In genomic region chr16:77406999-77407398, GRCm38 (mm10) we compare ENCODE assay signal across 29 mouse cellular contexts.
DNase-seq lines count a peak whose midpoint lies in the region; ATAC-seq and TF ChIP-seq lines count a peak whose summit lies in the region.
"Had no signal": no experiment of that assay in that cellular context is flagged by ENCODE, and none has a peak within 500 bp of the region (broad histone marks: within the 10 kb centered on the region; RNA-seq: fewer than 3 reads in every experiment).

No protein-coding gene starts in this region.

- H3K4me3 ChIP-seq in midbrain, embryonic 11.5 days (ENCODE audit: low read depth, low read length) = no peak overlapping the region
- H3K4me3 ChIP-seq in midbrain, postnatal 0 days (ENCODE audit: low read depth, low read length) = no peak overlapping the region
- H3K4me3 ChIP-seq in hindbrain, embryonic 13.5 days = no peak overlapping the region
- no peak overlapping the region for H3K4me3 ChIP-seq in midbrain, embryonic 13.5 days (replicated peaks)
- H3K4me3 ChIP-seq: embryonic facial prominence, embryonic 12.5 days; forebrain, embryonic 10.5 days; forebrain, embryonic 15.5 days; heart, adult 2 months; heart, embryonic 12.5 days; kidney, embryonic 15.5 days; layer of hippocampus, adult 2 months; left cerebral cortex, adult 2 months; limb, embryonic 13.5 days; lung, embryonic 15.5 days; neural tube, embryonic 12.5 days had no signal

- WGBS in midbrain, embryonic 11.5 days = 45% methylated on average over 5 of the region's 5 CpGs
- WGBS in midbrain, postnatal 0 days = 49% methylated on average over 5 of the region's 5 CpGs
- WGBS in hindbrain, embryonic 13.5 days = 15% methylated on average over 5 of the region's 5 CpGs
- WGBS in midbrain, embryonic 13.5 days = 31% methylated on average over 5 of the region's 5 CpGs

- no peaks in the 10 kb centered on the region for H3K27me3 ChIP-seq in midbrain, embryonic 11.5 days (ENCODE audit: control insufficient read depth, insufficient read depth, low read length)
- no peaks in the 10 kb centered on the region for H3K27me3 ChIP-seq in midbrain, postnatal 0 days (ENCODE audit: insufficient read depth, low read length)
- no peaks in the 10 kb centered on the region for H3K27me3 ChIP-seq in hindbrain, embryonic 13.5 days
- no peaks in the 10 kb centered on the region for H3K27me3 ChIP-seq in midbrain, embryonic 13.5 days
- H3K27me3 ChIP-seq: embryonic facial prominence, embryonic 12.5 days; forebrain, embryonic 15.5 days; heart, embryonic 12.5 days; kidney, embryonic 15.5 days; limb, embryonic 13.5 days; lung, embryonic 15.5 days; neural tube, embryonic 12.5 days had no signal

- H3K4me1 ChIP-seq in midbrain, embryonic 11.5 days (ENCODE audit: control insufficient read depth, insufficient read depth, low read length) = peaks cover 52% of the 10 kb centered on the region
- H3K4me1 ChIP-seq in midbrain, postnatal 0 days (ENCODE audit: insufficient read depth, low read length) = peaks cover 10% of the 10 kb centered on the region; the same call in 1 of the 2 replicates
- peaks cover 46% of the 10 kb centered on the region for H3K4me1 ChIP-seq in hindbrain, embryonic 13.5 days (replicated peaks)
- H3K4me1 ChIP-seq in midbrain, embryonic 13.5 days (replicated peaks) = peaks cover 64% of the 10 kb centered on the region
- H3K4me1 ChIP-seq: lung, embryonic 15.5 days had no signal

- TF ChIP-seq CTCF in midbrain, postnatal 0 days (IDR thresholded peaks at IDR 0.05) = no peak

- ATAC-seq in midbrain, embryonic 11.5 days (ENCODE audit: low FRiP score) = no peak
- ATAC-seq in midbrain, postnatal 0 days (ENCODE audit: low FRiP score) = no peak
- ATAC-seq in hindbrain, embryonic 13.5 days (ENCODE audit: low FRiP score) = no peak
- ATAC-seq in midbrain, embryonic 13.5 days = no peak
- ATAC-seq: CD4-positive, CD25-positive, alpha-beta regulatory T cell, adult 4 months; forebrain, embryonic 15.5 days; inflammation-experienced regulatory T-cells, adult 6 months had no signal

- peak; percentile 90 for DNase-seq in midbrain, embryonic 11.5 days (ENCODE audit: low spot score, missing footprints)
- DNase-seq in midbrain, postnatal 0 days (ENCODE audit: low spot score) = no peak
- DNase-seq in embryo, embryonic 11 days = peak; percentile 43
- no peak for DNase-seq in kidney, adult 8-10 months
- DNase-seq in ovary, postnatal 36 days (ENCODE audit: low spot score) = no peak
- DNase-seq: adrenal gland, postnatal 25 days; cerebellum, adult 11-12 months; cerebellum, adult 9-11 months; heart, adult 2 months; heart, postnatal 4 days; kidney, adult 11 months; kidney, postnatal 36 days; thymus, adult 2 months; thymus, postnatal 36 days had no signal

- H3K4me2 ChIP-seq in midbrain, embryonic 11.5 days = no peak overlapping the region
- no peak overlapping the region for H3K4me2 ChIP-seq in midbrain, postnatal 0 days (ENCODE audit: low read depth, low read length, poor library complexity, severe bottlenecking)
- no peak overlapping the region for H3K4me2 ChIP-seq in hindbrain, embryonic 13.5 days
- H3K4me2 ChIP-seq in midbrain, embryonic 13.5 days (replicated peaks) = no peak overlapping the region
- H3K4me2 ChIP-seq: embryonic facial prominence, embryonic 12.5 days; forebrain, embryonic 15.5 days; heart, embryonic 12.5 days; kidney, embryonic 15.5 days; limb, embryonic 13.5 days; liver, embryonic 11.5 days; lung, embryonic 15.5 days; neural tube, embryonic 12.5 days had no signal

- no peaks in the 10 kb centered on the region for H3K36me3 ChIP-seq in midbrain, embryonic 11.5 days (ENCODE audit: control insufficient read depth, insufficient read depth, low read length)
- H3K36me3 ChIP-seq in midbrain, postnatal 0 days (ENCODE audit: insufficient read depth, low read length) = no peaks in the 10 kb centered on the region
- no peaks in the 10 kb centered on the region for H3K36me3 ChIP-seq in hindbrain, embryonic 13.5 days
- no peaks in the 10 kb centered on the region for H3K36me3 ChIP-seq in midbrain, embryonic 13.5 days
- H3K36me3 ChIP-seq: embryonic facial prominence, embryonic 12.5 days; forebrain, embryonic 10.5 days; forebrain, embryonic 15.5 days; heart, embryonic 12.5 days; kidney, embryonic 15.5 days; limb, embryonic 13.5 days; lung, embryonic 15.5 days; neural tube, embryonic 12.5 days had no signal

- H3K27ac ChIP-seq in midbrain, embryonic 11.5 days (ENCODE audit: low read depth, low read length) = no peak overlapping the region
- no peak overlapping the region for H3K27ac ChIP-seq in midbrain, postnatal 0 days (ENCODE audit: low read depth, low read length)
- peak overlapping the region; percentile 31; the same call in 1 of the 2 replicates for H3K27ac ChIP-seq in hindbrain, embryonic 13.5 days
- H3K27ac ChIP-seq in midbrain, embryonic 13.5 days = peak overlapping the region; percentile 46; the same call in 1 of the 2 replicates
- H3K27ac ChIP-seq: embryonic facial prominence, embryonic 12.5 days; forebrain, embryonic 10.5 days; forebrain, embryonic 15.5 days; heart, adult 2 months; kidney, embryonic 15.5 days; layer of hippocampus, adult 2 months; left cerebral cortex, adult 2 months; limb, embryonic 13.5 days; lung, embryonic 15.5 days; neural tube, embryonic 12.5 days had no signal

- no peaks in the 10 kb centered on the region for H3K9me3 ChIP-seq in midbrain, embryonic 11.5 days (ENCODE audit: control insufficient read depth, low read length)
- no peaks in the 10 kb centered on the region for H3K9me3 ChIP-seq in midbrain, postnatal 0 days (ENCODE audit: low read length)
- H3K9me3 ChIP-seq in hindbrain, embryonic 13.5 days = no peaks in the 10 kb centered on the region
- no peaks in the 10 kb centered on the region for H3K9me3 ChIP-seq in midbrain, embryonic 13.5 days
- H3K9me3 ChIP-seq: embryonic facial prominence, embryonic 12.5 days; forebrain, embryonic 10.5 days; forebrain, embryonic 15.5 days; heart, embryonic 12.5 days; kidney, embryonic 15.5 days; limb, embryonic 13.5 days; lung, embryonic 15.5 days; neural tube, embryonic 12.5 days had no signal

- no peak overlapping the region for H3K9ac ChIP-seq in midbrain, embryonic 11.5 days (ENCODE audit: low read length)
- no peak overlapping the region for H3K9ac ChIP-seq in midbrain, postnatal 0 days (replicated peaks; ENCODE audit: low read length, poor library complexity, severe bottlenecking)
- H3K9ac ChIP-seq in hindbrain, embryonic 13.5 days = no peak overlapping the region
- no peak overlapping the region for H3K9ac ChIP-seq in midbrain, embryonic 13.5 days (replicated peaks)
- H3K9ac ChIP-seq: embryonic facial prominence, embryonic 12.5 days; forebrain, embryonic 15.5 days; heart, embryonic 12.5 days; kidney, embryonic 15.5 days; limb, embryonic 13.5 days; lung, embryonic 15.5 days; neural tube, embryonic 12.5 days had no signal

Comparison
In these comparisons a context has a peak if more than half of its experiments do, and no peak if none do; other contexts are left out.
1. DNase-seq: peak in midbrain, embryonic 11.5 days (single experiment) and embryo, embryonic 11 days (single experiment); none in midbrain, postnatal 0 days (single experiment), kidney, adult 8-10 months (0 of 2) and ovary, postnatal 36 days (single experiment).
2. H3K27ac ChIP-seq: peak in hindbrain, embryonic 13.5 days (single experiment) and midbrain, embryonic 13.5 days (single experiment); none in midbrain, embryonic 11.5 days (single experiment) and midbrain, postnatal 0 days (single experiment).